Mouse (Mus musculus) limb, embryonic 15.5 days (tissue): ENCODE results near the gene Runx1. TPM values are rescaled to one million over a fixed set of nuclear protein-coding genes. Genes with fewer than 3 reads are reported as not detected.

Experiments used
- ATAC-seq: fragments of 200-750 bp; cut with Nextera tagmentation; 2 replicates; pipeline ENCODE4 v1.8.0; 2017; ENCODE audit warnings: low read depth, moderate TSS enrichment; ENCODE audit not compliant: insufficient number of reproducible peaks, low FRiP score, low TSS enrichment
- H3K27ac ChIP-seq: fragments of 300-500 bp; sonication (generic); 2 replicates; pipeline ENCODE4 v1.5.1; 2015; ENCODE audit warnings: moderate library complexity, mild to moderate bottlenecking, inconsistent platforms
- H3K27me3 ChIP-seq: fragments of 300-500 bp; sonication (generic); 2 replicates; pipeline ENCODE4 v1.6.1; 2015; ENCODE audit warnings: inconsistent platforms
- H3K36me3 ChIP-seq: fragments of 300-500 bp; sonication (generic); 2 replicates; pipeline ENCODE4 v1.6.1; 2015; ENCODE audit warnings: inconsistent platforms
- H3K4me1 ChIP-seq: fragments of 300-500 bp; sonication (generic); 2 replicates; pipeline ENCODE4 v1.6.1; 2015; ENCODE audit warnings: inconsistent platforms
- H3K4me2 ChIP-seq: fragments of 300-500 bp; sonication (generic); 2 replicates; pipeline ENCODE4 v1.6.1; 2015; ENCODE audit warnings: mild to moderate bottlenecking, inconsistent platforms
- H3K4me3 ChIP-seq: fragments of 300-500 bp; sonication (generic); 2 replicates; pipeline ENCODE4 v1.5.1; 2015; ENCODE audit warnings: mild to moderate bottlenecking, inconsistent platforms
- H3K9ac ChIP-seq: fragments of 300-500 bp; sonication (generic); 2 replicates; pipeline ENCODE4 v1.6.1; 2015; ENCODE audit warnings: inconsistent platforms
- H3K9me3 ChIP-seq: fragments of 300-500 bp; sonication (generic); 2 replicates; pipeline ENCODE4 v1.6.1; 2016; ENCODE audit warnings: inconsistent platforms
- WGBS: fragments of 180-500 bp; shearing (Covaris S2); methylation state at CpG from one replicate; pipeline ENCODE4 v1.1.7; 2015; 5-methylcytosine and 5-hydroxymethylcytosine counted together
- polyA plus RNA-seq: library from polyadenylated mRNA; unstranded; fragments of >200 nt; fragmentation: Nextera tagmentation; extraction: Ambion mirVana; gene quantifications from 2 replicates; pipeline ENCODE4 v1.2.1, GENCODE M21; 2015

Gene Runx1
- polyA plus RNA-seq, 1 experiment from 2014 or later: 5.9 TPM

- H3K9ac ChIP-seq: no peak overlapping the region
- H3K36me3 ChIP-seq: no peaks in the 10 kb centered on the region
- H3K27ac ChIP-seq: no peak overlapping the region
- H3K4me1 ChIP-seq: peaks cover 19% of the 10 kb centered on the region
- 64% methylated on average over 11 of the region's 11 CpGs for WGBS
- H3K9me3 ChIP-seq: no peaks in the 10 kb centered on the region
- no peak overlapping the region for H3K4me2 ChIP-seq
- no peaks in the 10 kb centered on the region for H3K27me3 ChIP-seq
- ATAC-seq: no peak
- H3K4me3 ChIP-seq: no peak overlapping the region
These were observed 37.5 kb downstream of the Runx1 start for GRCm38 (mm10) chr16:92788446-92788845.

GRCm38 (mm10) chr16:92786883-92787321, 39.0 kb downstream of the Runx1 start:
- Histone ChIP-seq H3K4me1 (peaks cover 27% of the 10 kb centered on the region), H3K4me2 (no peak overlapping the region), H3K9ac (no peak overlapping the region), H3K4me3 (no peak overlapping the region), H3K27ac (no peak overlapping the region), H3K27me3 (no peaks in the 10 kb centered on the region), H3K36me3 (no peaks in the 10 kb centered on the region), H3K9me3 (no peaks in the 10 kb centered on the region)
- no peak for ATAC-seq
- 39% methylated on average over 5 of the region's 5 CpGs for WGBS

GRCm38 (mm10) chr16:92786276-92786882, 39.6 kb downstream of the Runx1 start:
- H3K4me3 ChIP-seq: no peak overlapping the region
- no peaks in the 10 kb centered on the region for H3K9me3 ChIP-seq
- 55% methylated on average over 6 of the region's 6 CpGs for WGBS
- no peaks in the 10 kb centered on the region for H3K36me3 ChIP-seq
- H3K27ac ChIP-seq: no peak overlapping the region; the same call in 1 of the 2 replicates
- H3K27me3 ChIP-seq: no peaks in the 10 kb centered on the region
- no peak overlapping the region for H3K4me2 ChIP-seq
- no peak overlapping the region for H3K9ac ChIP-seq
- no peak; the same call in 1 of the 2 replicates for ATAC-seq
- H3K4me1 ChIP-seq: peaks cover 27% of the 10 kb centered on the region

GRCm38 (mm10) chr16:92783651-92784131, 42.3 kb downstream of the Runx1 start:
- Histone ChIP-seq H3K4me2 (no peak overlapping the region), H3K4me1 (peaks cover 28% of the 10 kb centered on the region), H3K4me3 (no peak overlapping the region), H3K36me3 (no peaks in the 10 kb centered on the region), H3K27me3 (no peaks in the 10 kb centered on the region), H3K9me3 (no peaks in the 10 kb centered on the region), H3K9ac (no peak overlapping the region), H3K27ac (no peak overlapping the region; the same call in 1 of the 2 replicates)
- 43% methylated on average over 7 of the region's 7 CpGs for WGBS
- no peak for ATAC-seq

GRCm38 (mm10) chr16:92782408-92782807, 43.5 kb downstream of the Runx1 start:
- H3K36me3 ChIP-seq: no peaks in the 10 kb centered on the region
- no peak overlapping the region for H3K9ac ChIP-seq
- no peak overlapping the region for H3K4me3 ChIP-seq
- 77% methylated on average over 6 of the region's 6 CpGs for WGBS
- no peaks in the 10 kb centered on the region for H3K9me3 ChIP-seq
- no peak for ATAC-seq
- no peak overlapping the region for H3K27ac ChIP-seq
- H3K4me2 ChIP-seq: no peak overlapping the region
- H3K4me1 ChIP-seq: peaks cover 29% of the 10 kb centered on the region
- no peaks in the 10 kb centered on the region for H3K27me3 ChIP-seq

GRCm38 (mm10) chr16:92779896-92780435, 46.0 kb downstream of the Runx1 start:
- no peak overlapping the region for H3K27ac ChIP-seq
- no peaks in the 10 kb centered on the region for H3K36me3 ChIP-seq
- H3K9me3 ChIP-seq: no peaks in the 10 kb centered on the region
- H3K4me2 ChIP-seq: no peak overlapping the region
- H3K27me3 ChIP-seq: no peaks in the 10 kb centered on the region
- H3K4me1 ChIP-seq: peaks cover 21% of the 10 kb centered on the region
- H3K4me3 ChIP-seq: no peak overlapping the region
- no peak overlapping the region for H3K9ac ChIP-seq
- 75% methylated on average over 9 of the region's 9 CpGs for WGBS
- ATAC-seq: no peak

- Histone ChIP-seq H3K27ac (no peak overlapping the region), H3K4me2 (no peak overlapping the region), H3K36me3 (no peaks in the 10 kb centered on the region), H3K4me1 (peaks cover 18% of the 10 kb centered on the region), H3K4me3 (no peak overlapping the region), H3K9me3 (no peaks in the 10 kb centered on the region), H3K27me3 (no peaks in the 10 kb centered on the region), H3K9ac (no peak overlapping the region)
- WGBS: 87% methylated on average over 2 of the region's 2 CpGs
- ATAC-seq: no peak
These were observed 46.8 kb downstream of the Runx1 start for GRCm38 (mm10) chr16:92779175-92779574.

- H3K4me1 ChIP-seq: peaks cover 8% of the 10 kb centered on the region; the same call in 1 of the 2 replicates
- no peaks in the 10 kb centered on the region for H3K9me3 ChIP-seq
- no peak for ATAC-seq
- no peaks in the 10 kb centered on the region for H3K36me3 ChIP-seq
- H3K27me3 ChIP-seq: no peaks in the 10 kb centered on the region
- no peak overlapping the region for H3K9ac ChIP-seq
- no peak overlapping the region for H3K27ac ChIP-seq
- no peak overlapping the region for H3K4me2 ChIP-seq
- no peak overlapping the region for H3K4me3 ChIP-seq
- WGBS: 50% methylated on average over 9 of the region's 9 CpGs
These were observed 47.7 kb downstream of the Runx1 start for GRCm38 (mm10) chr16:92778096-92778780.

- ATAC-seq: no peak
- no peaks in the 10 kb centered on the region for H3K9me3 ChIP-seq
- WGBS: 66% methylated on average over 4 of the region's 4 CpGs
These were observed 58.1 kb downstream of the Runx1 start for GRCm38 (mm10) chr16:92767862-92768261.

GRCm38 (mm10) chr16:92767423-92767822, 58.5 kb downstream of the Runx1 start:
- whole genome bisulfite sequencing: 73% methylated on average over 7 of the region's 7 CpGs
- Histone ChIP-seq H3K4me2 (no peak overlapping the region), H3K9me3 (no peaks in the 10 kb centered on the region), H3K4me3 (no peak overlapping the region), H3K27ac (no peak overlapping the region), H3K4me1 (peaks cover under 1% of the 10 kb centered on the region; the same call in 1 of the 2 replicates), H3K27me3 (no peaks in the 10 kb centered on the region), H3K36me3 (no peaks in the 10 kb centered on the region), H3K9ac (no peak overlapping the region)
- no peak for ATAC-seq

More at GRCm38 (mm10) chr16:92767862-92768261, 58.1 kb downstream of the Runx1 start:
- H3K36me3 ChIP-seq: no peaks in the 10 kb centered on the region
- H3K27ac ChIP-seq: no peak overlapping the region
- H3K9ac ChIP-seq: no peak overlapping the region
- H3K4me3 ChIP-seq: no peak overlapping the region
- H3K27me3 ChIP-seq: no peaks in the 10 kb centered on the region
- H3K4me1 ChIP-seq: no peaks in the 10 kb centered on the region
- no peak overlapping the region for H3K4me2 ChIP-seq

- Histone ChIP-seq H3K27me3 (no peaks in the 10 kb centered on the region), H3K4me3 (no peak overlapping the region), H3K9ac (no peak overlapping the region), H3K4me2 (no peak overlapping the region), H3K9me3 (no peaks in the 10 kb centered on the region), H3K27ac (no peak overlapping the region), H3K4me1 (peaks cover 7% of the 10 kb centered on the region; the same call in 1 of the 2 replicates), H3K36me3 (no peaks in the 10 kb centered on the region)
- no peak for ATAC-seq
- WGBS: 60% methylated on average over 13 of the region's 13 CpGs
These were observed 61.1 kb downstream of the Runx1 start for GRCm38 (mm10) chr16:92764741-92765396.

- peaks cover 7% of the 10 kb centered on the region; the same call in 1 of the 2 replicates for H3K4me1 ChIP-seq
- H3K4me3 ChIP-seq: no peak overlapping the region
- H3K36me3 ChIP-seq: no peaks in the 10 kb centered on the region
- no peak overlapping the region for H3K27ac ChIP-seq
- ATAC-seq: no peak
- H3K27me3 ChIP-seq: no peaks in the 10 kb centered on the region
- WGBS: 94% methylated on average over 3 of the region's 3 CpGs
- H3K4me2 ChIP-seq: no peak overlapping the region
- H3K9ac ChIP-seq: no peak overlapping the region
- H3K9me3 ChIP-seq: no peaks in the 10 kb centered on the region
These were observed 62.3 kb downstream of the Runx1 start for GRCm38 (mm10) chr16:92763666-92764065.
